In genomic region chr1:87854411-87854810, GRCm38 (mm10) we compare ENCODE assay signal across 8 mouse cellular contexts. TPM values are rescaled to one million over a fixed set of nuclear protein-coding genes. Genes with fewer than 3 reads are reported as not detected.
DNase-seq lines count a peak whose midpoint lies in the region; ATAC-seq and TF ChIP-seq lines count a peak whose summit lies in the region.

No protein-coding gene starts in this region.

- peak overlapping the region; percentile 95 for H3K4me2 ChIP-seq in embryonic facial prominence, embryonic 12.5 days (replicated peaks)
- peak overlapping the region; percentile 92 for H3K4me2 ChIP-seq in intestine, embryonic 15.5 days (replicated peaks)
- H3K4me2 ChIP-seq in neural tube, embryonic 13.5 days, result peak overlapping the region; percentile 73

- no peak for DNase-seq in liver, adult 2 months (ENCODE audit: extremely low read depth, low read depth, low spot score)
- no peak for DNase-seq in liver
- DNase-seq in adrenal gland, postnatal 36 days, result no peak
- DNase-seq in layer of hippocampus, postnatal 25 days (ENCODE audit: extremely low spot score in 1 of 2, low spot score in 1 of 2), result no peak

- peaks cover 33% of the 10 kb centered on the region; the same call in 1 of the 2 replicates for H3K79me2 ChIP-seq in liver, adult 2 months (ENCODE audit: control insufficient read depth, insufficient read depth, low read length)

- no peaks in the 10 kb centered on the region for H3K9me3 ChIP-seq in embryonic facial prominence, embryonic 12.5 days
- H3K9me3 ChIP-seq in intestine, embryonic 15.5 days, result no peaks in the 10 kb centered on the region
- no peaks in the 10 kb centered on the region for H3K9me3 ChIP-seq in neural tube, embryonic 13.5 days

- H3K27ac ChIP-seq in liver, adult 2 months (replicated peaks; ENCODE audit: insufficient read depth, low read depth, low read length), result no peak overlapping the region
- H3K27ac ChIP-seq in embryonic facial prominence, embryonic 12.5 days, result no peak overlapping the region
- H3K27ac ChIP-seq in intestine, embryonic 15.5 days, result no peak overlapping the region
- no peak overlapping the region for H3K27ac ChIP-seq in neural tube, embryonic 13.5 days (replicated peaks)

- 33% methylated on average over 6 of the region's 6 CpGs for WGBS in liver, adult 2 months
- 29% methylated on average over 6 of the region's 6 CpGs for WGBS in embryonic facial prominence, embryonic 12.5 days
- WGBS in intestine, embryonic 15.5 days, result 24% methylated on average over 6 of the region's 6 CpGs
- WGBS in neural tube, embryonic 13.5 days, result 6% methylated on average over 6 of the region's 6 CpGs

- no peak for TF ChIP-seq POLR2A in liver, adult 2 months (IDR thresholded peaks at IDR 0.05; ENCODE audit: extremely low read depth, insufficient read depth, low read length)

- TF ChIP-seq CTCF in liver, adult 2 months (IDR thresholded peaks at IDR 0.05; ENCODE audit: low read depth, low read length), result no peak

- H3K4me3 ChIP-seq in liver, adult 2 months (ENCODE audit: insufficient read depth, low read depth, low read length), result no peak overlapping the region
- H3K4me3 ChIP-seq in embryonic facial prominence, embryonic 12.5 days, result peak overlapping the region; percentile 98
- peak overlapping the region; percentile 98 for H3K4me3 ChIP-seq in intestine, embryonic 15.5 days (replicated peaks)
- H3K4me3 ChIP-seq in neural tube, embryonic 13.5 days, result peak overlapping the region; percentile 98

- H3K27me3 ChIP-seq in liver, adult 2 months (ENCODE audit: control insufficient read depth, insufficient read depth, low read length), result no peaks in the 10 kb centered on the region
- H3K27me3 ChIP-seq in embryonic facial prominence, embryonic 12.5 days, result no peaks in the 10 kb centered on the region
- H3K27me3 ChIP-seq in intestine, embryonic 15.5 days (replicated peaks), result no peaks in the 10 kb centered on the region
- H3K27me3 ChIP-seq in neural tube, embryonic 13.5 days, result no peaks in the 10 kb centered on the region

- H3K9ac ChIP-seq in liver, adult 2 months (ENCODE audit: low read depth, low read length), result 0 out of 2 replicates have a peak overlapping the region, but pooled peaks have one; percentile 10
- peak overlapping the region; percentile 97 for H3K9ac ChIP-seq in embryonic facial prominence, embryonic 12.5 days
- H3K9ac ChIP-seq in intestine, embryonic 15.5 days, result peak overlapping the region; percentile 95; the same call in 1 of the 2 replicates
- peak overlapping the region; percentile 97 for H3K9ac ChIP-seq in neural tube, embryonic 13.5 days

- no peaks in the 10 kb centered on the region for H3K36me3 ChIP-seq in liver, adult 2 months (ENCODE audit: control insufficient read depth, insufficient read depth, low read length)
- H3K36me3 ChIP-seq in embryonic facial prominence, embryonic 12.5 days, result no peaks in the 10 kb centered on the region
- no peaks in the 10 kb centered on the region for H3K36me3 ChIP-seq in intestine, embryonic 15.5 days
- H3K36me3 ChIP-seq in neural tube, embryonic 13.5 days, result no peaks in the 10 kb centered on the region

- ATAC-seq in embryonic facial prominence, embryonic 12.5 days (ENCODE audit: insufficient number of reproducible peaks, insufficient read depth, low FRiP score, low TSS enrichment), result no peak
- ATAC-seq in intestine, embryonic 15.5 days, result no peak
- ATAC-seq in neural tube, embryonic 13.5 days (ENCODE audit: low read depth), result no peak
- no peak; the same call in 1 of the 2 replicates for ATAC-seq in cerebellum, adult (ENCODE audit: insufficient number of reproducible peaks, low FRiP score, low TSS enrichment)

- peaks cover 15% of the 10 kb centered on the region for H3K4me1 ChIP-seq in liver, adult 2 months (ENCODE audit: control insufficient read depth, insufficient read depth, low read length)
- H3K4me1 ChIP-seq in embryonic facial prominence, embryonic 12.5 days, result peaks cover 21% of the 10 kb centered on the region
- peaks cover 23% of the 10 kb centered on the region for H3K4me1 ChIP-seq in intestine, embryonic 15.5 days (replicated peaks)
- peaks cover 30% of the 10 kb centered on the region for H3K4me1 ChIP-seq in neural tube, embryonic 13.5 days (replicated peaks)

RNA-seq across cellular contexts. Expression of gene Dgkd, which starts 1.3 kb away (rescaled TPM):
- total RNA-seq in liver, adult 2 months (2014; rRNA removed), result 12.4 and 14.8 TPM in 2 replicates
- 7.1 and 9.6 TPM in 2 replicates for polyA plus RNA-seq in liver, adult 2 months (2012; rRNA removed)
- 37.7 and 37.9 TPM in 2 replicates for polyA plus RNA-seq in embryonic facial prominence, embryonic 12.5 days (2016; fragmentation: Nextera tagmentation; extraction: Ambion mirVana)
- polyA plus RNA-seq in intestine, embryonic 15.5 days (2015; fragmentation: Nextera tagmentation; extraction: Ambion mirVana), result 28.2 and 31.8 TPM in 2 replicates
- polyA plus RNA-seq in neural tube, embryonic 13.5 days (2015; fragmentation: Nextera tagmentation; extraction: Ambion mirVana), result 38.2 and 41.8 TPM in 2 replicates
- 10 to 100 TPM; 66.0 to 74.1 TPM for total RNA-seq in adrenal gland, postnatal 36 days (2021)
- 100 to 1,000 TPM; 105 to 129 TPM for total RNA-seq in layer of hippocampus, postnatal 25 days (2021)

RNA-seq across cellular contexts. Expression of gene Sag, which starts 50.9 kb away (rescaled TPM):
- total RNA-seq in liver, adult 2 months (2014; rRNA removed), result 0.09 and 0.27 TPM in 2 replicates
- polyA plus RNA-seq in liver, adult 2 months (2012; rRNA removed), result 0.15 TPM in 1 of 2 replicates, not detected in the other
- polyA plus RNA-seq in embryonic facial prominence, embryonic 12.5 days (2016; fragmentation: Nextera tagmentation; extraction: Ambion mirVana), result 3.7 and 3.9 TPM in 2 replicates
- polyA plus RNA-seq in intestine, embryonic 15.5 days (2015; fragmentation: Nextera tagmentation; extraction: Ambion mirVana), result 0.78 and 0.88 TPM in 2 replicates
- polyA plus RNA-seq in neural tube, embryonic 13.5 days (2015; fragmentation: Nextera tagmentation; extraction: Ambion mirVana), result 1.5 and 1.8 TPM in 2 replicates
- 1 to 10 TPM; 1.5 to 3.3 TPM for total RNA-seq in adrenal gland, postnatal 36 days (2021)
- total RNA-seq in layer of hippocampus, postnatal 25 days (2021), result 1 to 10 TPM; 1.3 to 2.5 TPM

Comparison
In these comparisons a context has a peak if more than half of its experiments do, and no peak if none do; other contexts are left out.
1. H3K9ac ChIP-seq: peak in every context shown above with its lines; median percentile 97 in embryonic facial prominence, embryonic 12.5 days; 97 in neural tube, embryonic 13.5 days; 95 in intestine, embryonic 15.5 days; 10 in liver, adult 2 months.